Mouse (Mus musculus): ENCODE data around the gene 6430571L13Rik. TPM values are rescaled to one million over a fixed set of nuclear protein-coding genes. Genes with fewer than 3 reads are reported as not detected.
A peak's percentile ranks its signal among the peaks of the same experiment; 100 is the strongest.

Gene 6430571L13Rik
- polyA plus RNA-seq, 1 experiment from 2014 or later, result 1.6 TPM

DNA sequence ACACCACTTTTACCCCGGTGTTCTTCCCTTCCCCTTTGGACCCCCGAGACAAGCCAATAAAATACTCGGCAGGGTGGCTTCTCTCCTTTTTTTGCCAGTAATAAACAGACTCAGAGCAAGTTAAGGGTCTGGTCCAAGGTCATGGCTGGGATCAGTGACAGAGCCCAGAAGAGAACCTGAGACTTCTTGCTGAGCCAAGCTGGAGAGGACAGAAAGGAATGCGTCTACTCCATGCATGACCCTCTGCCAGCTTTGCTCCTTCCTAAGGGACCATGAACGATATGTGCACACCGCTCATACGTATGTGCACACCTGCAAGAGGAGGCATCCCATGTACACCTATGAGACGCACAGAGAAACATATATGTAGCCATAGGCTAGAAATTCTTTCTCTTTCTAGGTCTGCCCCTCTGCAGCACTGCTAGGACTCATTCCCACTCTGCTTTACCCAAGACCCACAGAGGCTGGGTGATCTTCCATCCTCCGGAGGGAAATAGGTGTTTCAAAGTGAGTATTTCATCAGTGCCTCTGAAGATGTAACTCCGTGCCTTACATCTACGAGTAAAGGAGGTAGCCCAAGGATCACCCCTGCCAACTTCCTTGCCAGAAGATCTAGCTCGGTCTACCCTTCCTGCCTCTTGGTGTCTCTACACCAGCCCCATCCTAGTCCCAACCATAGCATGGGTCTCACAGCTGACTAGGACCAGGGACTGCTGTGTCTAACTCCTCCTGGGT is 676 bp downstream of the 6430571L13Rik start:
- Histone ChIP-seq H3K4me1 (replicated peaks; ENCODE audit: control insufficient read depth, insufficient read depth, low read length) (no peaks in the 10 kb centered on the region), H3K9ac (ENCODE audit: low read depth, low read length) (peak overlapping the region; percentile 51), H3K36me3 (ENCODE audit: control insufficient read depth, insufficient read depth, low read length) (no peaks in the 10 kb centered on the region), H3K9me3 (ENCODE audit: control insufficient read depth, low read length) (no peaks in the 10 kb centered on the region), H3K27me3 (ENCODE audit: control insufficient read depth, insufficient read depth, low read length) (0 out of 2 replicates have a peak, but pooled peaks cover 5% of the 10 kb centered on the region), H3K4me2 (replicated peaks; ENCODE audit: low read depth, low read length) (peak overlapping the region; percentile 61), H3K27ac (ENCODE audit: low read depth, low read length) (no peak overlapping the region), H3K4me3 (ENCODE audit: low read depth, low read length) (peak overlapping the region; percentile 40)
- WGBS, result 48% methylated on average over 12 of the region's 12 CpGs
- ATAC-seq (ENCODE audit: low FRiP score), result no peak
- no peak for DNase-seq (ENCODE audit: low spot score)

DNA sequence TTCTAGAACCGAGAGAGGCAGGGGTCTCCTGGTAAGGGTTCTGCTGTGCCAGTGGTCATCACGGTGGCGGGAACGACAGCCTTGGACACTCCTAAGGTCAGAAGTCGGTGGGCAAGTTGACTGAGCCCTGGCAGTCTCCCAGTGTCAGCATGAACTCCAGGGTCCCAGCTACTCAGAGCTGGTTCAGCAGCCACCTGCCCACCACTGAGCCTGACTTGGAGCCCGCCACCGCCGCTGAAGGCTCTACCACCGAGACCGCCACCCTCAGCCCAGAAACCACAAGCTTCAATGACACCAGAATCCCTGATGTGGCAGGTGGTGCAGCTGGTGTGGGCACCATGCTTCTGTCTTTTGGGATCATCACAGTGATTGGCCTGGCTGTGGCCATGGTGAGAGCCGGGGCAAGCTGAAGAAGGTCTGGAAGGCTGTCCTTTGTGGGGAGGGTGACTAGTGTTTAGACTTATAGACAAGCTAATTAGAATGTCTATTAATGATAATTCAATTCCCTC is 1.9 kb downstream of the 6430571L13Rik start:
- Histone ChIP-seq H3K4me3 (ENCODE audit: low read depth, low read length) (no peak overlapping the region), H3K9ac (ENCODE audit: low read depth, low read length) (no peak overlapping the region), H3K36me3 (ENCODE audit: control insufficient read depth, insufficient read depth, low read length) (no peaks in the 10 kb centered on the region), H3K27me3 (ENCODE audit: control insufficient read depth, insufficient read depth, low read length) (0 out of 2 replicates have a peak, but pooled peaks cover 5% of the 10 kb centered on the region), H3K9me3 (ENCODE audit: control insufficient read depth, low read length) (no peaks in the 10 kb centered on the region), H3K4me2 (replicated peaks; ENCODE audit: low read depth, low read length) (no peak overlapping the region), H3K27ac (ENCODE audit: low read depth, low read length) (no peak overlapping the region), H3K4me1 (replicated peaks; ENCODE audit: control insufficient read depth, insufficient read depth, low read length) (no peaks in the 10 kb centered on the region)
- ATAC-seq (ENCODE audit: low FRiP score) (no peak), DNase-seq (ENCODE audit: low spot score) (no peak)
- WGBS, result 91% methylated on average over 11 of the region's 11 CpGs

DNA sequence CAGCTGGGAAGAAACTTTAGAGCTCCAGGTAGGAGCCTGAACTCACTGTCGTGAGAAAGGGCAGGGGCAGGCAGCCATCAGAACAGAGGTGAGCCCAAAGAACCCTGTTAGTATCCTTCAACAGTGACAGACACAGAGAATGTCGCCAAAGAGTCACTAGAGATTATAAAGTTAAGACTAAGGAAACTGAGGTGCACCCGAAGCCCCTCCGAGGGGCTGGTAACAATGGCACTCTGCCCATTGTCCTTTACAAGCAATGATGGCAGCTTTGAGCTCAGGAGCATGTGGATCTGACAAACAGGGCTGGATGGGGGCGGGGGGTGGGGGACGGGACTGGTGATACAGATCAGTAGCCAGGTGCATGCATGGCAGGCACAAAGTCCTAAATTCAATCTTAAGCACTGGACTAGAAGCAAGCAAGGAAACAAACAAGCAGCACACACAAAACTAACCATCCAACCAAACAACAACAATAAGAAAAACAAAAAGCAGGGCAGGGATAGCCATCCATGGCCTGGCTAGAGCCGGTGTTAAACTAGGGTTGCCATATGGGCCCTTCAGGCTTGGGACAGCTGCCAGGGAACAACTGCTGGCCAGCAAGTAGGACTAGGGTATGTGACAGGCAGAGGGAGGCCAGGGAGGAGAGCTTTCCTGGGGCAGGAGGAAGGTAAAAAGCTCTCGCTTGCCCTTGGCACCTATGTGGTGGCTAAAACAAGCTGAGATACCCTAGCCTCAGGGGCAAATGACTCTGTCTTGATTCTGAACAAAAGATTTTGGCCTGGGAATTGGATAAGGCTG is 2.9 kb downstream of the 6430571L13Rik start:
- H3K9ac ChIP-seq (ENCODE audit: low read depth, low read length), result no peak overlapping the region
- no peak overlapping the region for H3K4me3 ChIP-seq (ENCODE audit: low read depth, low read length)
- no peak for ATAC-seq (ENCODE audit: low FRiP score)
- H3K36me3 ChIP-seq (ENCODE audit: control insufficient read depth, insufficient read depth, low read length), result no peaks in the 10 kb centered on the region
- DNase-seq (ENCODE audit: low spot score), result no peak
- no peak overlapping the region for H3K27ac ChIP-seq (ENCODE audit: low read depth, low read length)
- H3K9me3 ChIP-seq (ENCODE audit: control insufficient read depth, low read length), result no peaks in the 10 kb centered on the region
- no peak overlapping the region for H3K4me2 ChIP-seq (replicated peaks; ENCODE audit: low read depth, low read length)
- WGBS, result 81% methylated on average over 8 of the region's 8 CpGs
- no peaks in the 10 kb centered on the region for H3K4me1 ChIP-seq (replicated peaks; ENCODE audit: control insufficient read depth, insufficient read depth, low read length)
- H3K27me3 ChIP-seq (ENCODE audit: control insufficient read depth, insufficient read depth, low read length), result 0 out of 2 replicates have a peak, but pooled peaks cover 5% of the 10 kb centered on the region

DNA sequence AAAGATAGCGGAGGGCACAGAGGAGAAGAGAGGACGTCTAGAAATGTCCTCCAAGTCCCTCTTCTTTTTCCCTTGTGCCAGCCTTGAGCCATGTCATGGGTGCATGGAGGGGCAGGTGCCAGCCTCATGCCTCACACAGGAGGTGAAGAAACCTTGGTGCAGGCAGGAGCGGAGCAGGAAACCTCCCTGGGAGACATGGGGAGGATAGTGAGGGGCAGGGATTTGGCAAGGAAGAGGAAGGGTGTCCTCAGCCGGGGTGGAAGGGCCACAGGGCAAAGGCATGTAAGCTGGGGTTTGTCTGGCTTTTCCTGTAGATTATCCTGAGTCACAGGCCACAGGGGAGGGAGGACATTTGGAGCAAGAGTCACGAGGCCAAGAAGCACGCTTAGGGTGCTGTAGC is 3.6 kb downstream of the 6430571L13Rik start:
- DNase-seq (ENCODE audit: low spot score) (no peak), ATAC-seq (ENCODE audit: low FRiP score) (no peak)
- Histone ChIP-seq H3K4me2 (replicated peaks; ENCODE audit: low read depth, low read length) (no peak overlapping the region), H3K4me3 (ENCODE audit: low read depth, low read length) (no peak overlapping the region), H3K4me1 (replicated peaks; ENCODE audit: control insufficient read depth, insufficient read depth, low read length) (no peaks in the 10 kb centered on the region), H3K9me3 (ENCODE audit: control insufficient read depth, low read length) (no peaks in the 10 kb centered on the region), H3K27ac (ENCODE audit: low read depth, low read length) (no peak overlapping the region), H3K27me3 (ENCODE audit: control insufficient read depth, insufficient read depth, low read length) (0 out of 2 replicates have a peak, but pooled peaks cover 5% of the 10 kb centered on the region), H3K9ac (ENCODE audit: low read depth, low read length) (no peak overlapping the region), H3K36me3 (ENCODE audit: control insufficient read depth, insufficient read depth, low read length) (no peaks in the 10 kb centered on the region)
- WGBS, result 75% methylated on average over 6 of the region's 6 CpGs

DNA sequence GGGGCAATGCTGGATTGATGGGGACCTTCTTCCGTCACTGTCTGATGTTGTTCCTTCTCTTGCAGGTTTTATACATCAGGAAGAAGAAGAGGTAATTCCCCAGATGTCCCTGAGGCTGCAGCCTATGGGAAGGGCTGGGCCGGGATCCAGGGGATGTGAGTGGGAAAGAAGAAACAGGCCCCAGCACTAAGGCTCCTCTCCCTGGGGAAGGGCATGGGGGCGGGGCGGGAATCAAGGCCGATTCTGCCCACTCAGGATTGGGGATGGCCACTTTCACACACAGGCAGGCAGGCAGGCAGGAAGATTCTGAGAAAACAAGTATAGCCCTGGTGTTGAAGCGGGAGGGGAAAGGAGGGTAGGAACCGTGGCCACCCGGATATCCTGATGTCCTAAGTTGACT is 5.7 kb downstream of the 6430571L13Rik start:
- Histone ChIP-seq H3K4me3 (ENCODE audit: low read depth, low read length) (no peak overlapping the region), H3K27me3 (ENCODE audit: control insufficient read depth, insufficient read depth, low read length) (0 out of 2 replicates have a peak, but pooled peaks cover 5% of the 10 kb centered on the region), H3K9me3 (ENCODE audit: control insufficient read depth, low read length) (no peaks in the 10 kb centered on the region), H3K4me1 (replicated peaks; ENCODE audit: control insufficient read depth, insufficient read depth, low read length) (no peaks in the 10 kb centered on the region), H3K4me2 (replicated peaks; ENCODE audit: low read depth, low read length) (no peak overlapping the region), H3K27ac (ENCODE audit: low read depth, low read length) (no peak overlapping the region), H3K9ac (ENCODE audit: low read depth, low read length) (no peak overlapping the region), H3K36me3 (ENCODE audit: control insufficient read depth, insufficient read depth, low read length) (no peaks in the 10 kb centered on the region)
- WGBS, result 90% methylated on average over 8 of the region's 8 CpGs
- DNase-seq (ENCODE audit: low spot score), result no peak
- ATAC-seq (ENCODE audit: low FRiP score), result no peak

DNA sequence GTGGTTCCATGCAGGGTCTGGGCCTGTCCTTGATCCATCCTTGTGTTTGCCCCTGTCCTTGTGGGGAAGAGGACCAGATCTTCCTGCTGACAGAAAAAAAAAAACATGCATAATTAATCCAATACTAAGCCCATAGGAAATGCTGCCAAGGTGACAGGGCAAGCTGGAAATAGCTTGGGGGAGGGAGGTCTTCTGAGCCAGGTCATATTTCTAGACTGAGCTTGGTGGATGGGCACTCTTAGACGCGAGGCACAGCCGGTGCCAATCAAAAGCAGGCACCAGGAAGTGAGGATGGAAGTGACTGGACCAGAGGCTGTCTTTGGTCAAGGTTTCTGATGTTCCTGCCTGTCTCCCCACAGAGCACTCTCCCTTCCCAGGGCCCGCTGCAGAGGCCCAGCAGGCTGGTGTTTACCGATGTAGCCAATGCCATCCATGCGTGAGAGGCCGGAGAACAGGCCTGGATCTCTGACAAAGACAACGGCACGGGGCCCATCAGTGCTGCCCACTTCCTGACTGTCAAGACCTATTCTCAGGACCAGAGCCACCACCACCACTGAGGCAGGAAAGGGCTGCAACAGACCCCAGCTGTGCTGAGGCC is 7.3 kb downstream of the 6430571L13Rik start:
- no peak overlapping the region for H3K4me3 ChIP-seq (ENCODE audit: low read depth, low read length)
- WGBS, result 77% methylated on average over 9 of the region's 9 CpGs
- no peaks in the 10 kb centered on the region for H3K4me1 ChIP-seq (replicated peaks; ENCODE audit: control insufficient read depth, insufficient read depth, low read length)
- no peaks in the 10 kb centered on the region for H3K9me3 ChIP-seq (ENCODE audit: control insufficient read depth, low read length)
- H3K36me3 ChIP-seq (ENCODE audit: control insufficient read depth, insufficient read depth, low read length), result no peaks in the 10 kb centered on the region
- no peak overlapping the region for H3K4me2 ChIP-seq (replicated peaks; ENCODE audit: low read depth, low read length)
- no peak overlapping the region for H3K9ac ChIP-seq (ENCODE audit: low read depth, low read length)
- DNase-seq (ENCODE audit: low spot score), result no peak
- ATAC-seq (ENCODE audit: low FRiP score), result no peak
- no peaks in the 10 kb centered on the region for H3K27me3 ChIP-seq (ENCODE audit: control insufficient read depth, insufficient read depth, low read length)
- no peak overlapping the region for H3K27ac ChIP-seq (ENCODE audit: low read depth, low read length)

DNA sequence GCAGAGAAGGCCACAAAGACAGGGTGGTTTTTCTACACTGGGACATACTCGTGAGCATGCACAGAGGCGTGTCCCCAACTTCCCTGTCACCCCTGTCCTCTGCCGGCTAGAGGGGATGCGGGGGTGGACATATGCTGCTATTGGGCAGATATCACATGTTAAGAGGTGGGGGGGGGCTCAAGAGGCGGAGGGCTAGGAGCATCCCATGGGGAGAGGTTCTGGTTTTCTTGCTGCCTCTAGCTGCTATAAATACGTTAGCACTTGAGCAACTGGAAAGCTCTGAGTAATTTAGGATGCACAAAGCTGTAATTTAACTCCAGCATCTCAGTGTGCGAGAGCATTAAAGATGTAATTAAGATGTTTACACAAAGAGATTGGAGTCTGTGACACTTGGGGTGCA is 8.9 kb downstream of the 6430571L13Rik start:
- Histone ChIP-seq H3K4me3 (ENCODE audit: low read depth, low read length) (no peak overlapping the region), H3K9ac (ENCODE audit: low read depth, low read length) (no peak overlapping the region), H3K4me1 (replicated peaks; ENCODE audit: control insufficient read depth, insufficient read depth, low read length) (no peaks in the 10 kb centered on the region), H3K9me3 (ENCODE audit: control insufficient read depth, low read length) (no peaks in the 10 kb centered on the region), H3K4me2 (replicated peaks; ENCODE audit: low read depth, low read length) (no peak overlapping the region), H3K27me3 (ENCODE audit: control insufficient read depth, insufficient read depth, low read length) (no peaks in the 10 kb centered on the region), H3K36me3 (ENCODE audit: control insufficient read depth, insufficient read depth, low read length) (no peaks in the 10 kb centered on the region), H3K27ac (ENCODE audit: low read depth, low read length) (no peak overlapping the region)
- WGBS, result 68% methylated on average over 7 of the region's 7 CpGs
- ATAC-seq (ENCODE audit: low FRiP score) (no peak), DNase-seq (ENCODE audit: low spot score) (no peak)

DNA sequence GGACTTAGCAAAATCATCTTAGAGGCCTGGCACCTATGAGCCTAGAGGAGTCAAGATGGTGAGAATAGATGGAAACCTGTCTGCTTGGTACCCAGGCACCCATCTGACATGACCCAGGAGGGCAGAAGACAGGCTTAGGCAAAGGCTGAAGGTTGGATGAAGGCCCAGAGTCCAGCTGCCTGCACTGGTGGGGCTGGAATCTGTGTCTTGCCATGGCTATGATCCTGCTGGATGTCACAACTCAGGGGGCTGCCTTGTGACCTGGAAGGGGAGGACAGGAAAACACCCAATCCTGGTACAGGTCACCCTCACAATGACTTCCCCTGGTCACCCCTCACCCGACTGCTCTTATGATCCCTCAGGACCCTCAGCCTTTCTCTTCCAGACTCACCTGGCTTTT is 14.4 kb downstream of the 6430571L13Rik start:
- H3K4me1 ChIP-seq (replicated peaks; ENCODE audit: control insufficient read depth, insufficient read depth, low read length), result no peaks in the 10 kb centered on the region
- DNase-seq (ENCODE audit: low spot score), result no peak
- no peak overlapping the region for H3K4me2 ChIP-seq (replicated peaks; ENCODE audit: low read depth, low read length)
- no peaks in the 10 kb centered on the region for H3K9me3 ChIP-seq (ENCODE audit: control insufficient read depth, low read length)
- H3K9ac ChIP-seq (ENCODE audit: low read depth, low read length), result no peak overlapping the region
- H3K27me3 ChIP-seq (ENCODE audit: control insufficient read depth, insufficient read depth, low read length), result 0 out of 2 replicates have a peak, but pooled peaks cover 2% of the 10 kb centered on the region
- no peak for ATAC-seq (ENCODE audit: low FRiP score)
- H3K36me3 ChIP-seq (ENCODE audit: control insufficient read depth, insufficient read depth, low read length), result no peaks in the 10 kb centered on the region
- H3K4me3 ChIP-seq (ENCODE audit: low read depth, low read length), result no peak overlapping the region
- no peak overlapping the region for H3K27ac ChIP-seq (ENCODE audit: low read depth, low read length)
- 80% methylated on average over 1 of the region's 1 CpGs for WGBS

All from hindbrain, embryonic 11.5 days (tissue).